Mouse (Mus musculus) T-helper 17 cell (primary cell): ENCODE measurements at regions not wholly inside any gene's neighbourhood (a gene's known extent, or its start where the extent isn't known, plus 50 kb on each side); places are given as distances from the start of the nearest gene placed in this dataset.

Source experiments
- in situ Hi-C, 2 experiments: fragments of 300-600 bp; cut with MboI, MseI; formaldehyde crosslinking; loops; 1 replicate in 1 of 2; 2 replicates in 1 of 2; pipeline ENCODE4 v1.15.1; 2025; ENCODE audit warnings: high pct_unique_total_duplicates in 2 of 2

- in situ Hi-C loops = no loop called here
These were observed 217.7 kb downstream of the Lrfn2 start for GRCm38 (mm10) chr17:49149896-49150295.

GRCm38 (mm10) chr17:49150971-49151422 lies 218.8 kb downstream of the Lrfn2 start:
- in situ Hi-C loops = no loop called here

- in situ Hi-C loops = no loop called here
These were observed 221.8 kb downstream of the Lrfn2 start for GRCm38 (mm10) chr17:49153994-49154393.

- in situ Hi-C loops = no loop called here
These were observed 222.9 kb downstream of the Lrfn2 start for GRCm38 (mm10) chr17:49155001-49155515.

- in situ Hi-C loops = no loop called here
These were observed 225.4 kb downstream of the Lrfn2 start for GRCm38 (mm10) chr17:49157586-49157985.

- in situ Hi-C loops = no loop called here
These were observed 239.3 kb downstream of the Lrfn2 start for GRCm38 (mm10) chr17:49171252-49172047.

- in situ Hi-C loops = no loop called here
These were observed 240.0 kb downstream of the Lrfn2 start for GRCm38 (mm10) chr17:49172052-49172799.

GRCm38 (mm10) chr17:49172800-49173150 lies 240.6 kb downstream of the Lrfn2 start:
- in situ Hi-C loops = no loop called here

- in situ Hi-C loops = loop anchor here in 1 of 2 experiments (25.0 kb wide), 1 partner anchor 1034 kb away; no protein-coding TSS in a partner anchor
These were observed 246.0 kb downstream of the Lrfn2 start for GRCm38 (mm10) chr17:49177966-49178731.

- in situ Hi-C loops = loop anchor here (5.0 to 25.0 kb wide), 3 partner anchors 250 to 1030 kb away; partner anchors contain the start of gene Lrfn2 (in 1 of the 2)
These were observed 245.7 kb upstream of the Mocs1 start for GRCm38 (mm10) chr17:49182485-49182884.

- in situ Hi-C loops = loop anchor here (5.0 to 25.0 kb wide), 3 partner anchors 252 to 1028 kb away; partner anchors contain the start of gene Lrfn2 (in 1 of the 2)
These were observed 244.2 kb upstream of the Mocs1 start for GRCm38 (mm10) chr17:49183917-49184316.

GRCm38 (mm10) chr17:49185052-49185612 lies 243.0 kb upstream of the Mocs1 start:
- in situ Hi-C loops = loop anchor here in 1 of 2 experiments (25.0 kb wide), 1 partner anchor 1027 kb away; no protein-coding TSS in a partner anchor

- in situ Hi-C loops = loop anchor here (10.0 to 25.0 kb wide), 2 partner anchors 835 to 1023 kb away; partner anchors contain the start of gene Treml1 (in 1 of the 2)
These were observed 238.4 kb upstream of the Mocs1 start for GRCm38 (mm10) chr17:49189765-49190164.

- in situ Hi-C loops = loop anchor here (10.0 to 25.0 kb wide), 2 partner anchors 836 to 1022 kb away; partner anchors contain the start of gene Treml1 (in 1 of the 2)
These were observed 237.8 kb upstream of the Mocs1 start for GRCm38 (mm10) chr17:49190337-49190736.

- in situ Hi-C loops = loop anchor here (10.0 to 25.0 kb wide), 2 partner anchors 841 to 1016 kb away; partner anchors contain the start of gene Treml1 (in 1 of the 2)
These were observed 232.0 kb upstream of the Mocs1 start for GRCm38 (mm10) chr17:49196046-49196684.

- in situ Hi-C loops = no loop called here
These were observed 226.7 kb upstream of the Mocs1 start for GRCm38 (mm10) chr17:49201495-49201894.

- in situ Hi-C loops = no loop called here
These were observed 223.1 kb upstream of the Mocs1 start for GRCm38 (mm10) chr17:49205095-49205494.

- in situ Hi-C loops = no loop called here
These were observed 222.6 kb upstream of the Mocs1 start for GRCm38 (mm10) chr17:49205564-49205963.

- in situ Hi-C loops = no loop called here
These were observed 221.5 kb upstream of the Mocs1 start for GRCm38 (mm10) chr17:49206708-49207107.

- in situ Hi-C loops = no loop called here
These were observed 219.8 kb upstream of the Mocs1 start for GRCm38 (mm10) chr17:49208315-49208820.
